Mouse (Mus musculus) G1E (cell line): ENCODE data around the gene Brsk2.

Experiments
- CTCF ChIP-seq: IDR thresholded peaks from 2 replicates; pipeline ENCODE4 v1.5.1; 2012; ENCODE audit warnings: low read depth, low read length, inconsistent platforms, mixed read lengths
- GATA1 ChIP-seq: IDR thresholded peaks from 2 replicates; pipeline ENCODE4 v1.6.1; 2012; ENCODE audit warnings: borderline replicate concordance, low read length, inconsistent platforms, mixed read lengths
- GATA2 ChIP-seq: IDR thresholded peaks from 2 replicates; pipeline ENCODE4 v1.6.1; 2012; ENCODE audit warnings: low read depth, low read length, inconsistent platforms, borderline replicate concordance
- TAL1 ChIP-seq: conservative IDR thresholded peaks from 2 replicates; pipeline ENCODE4 v1.6.1; 2012; ENCODE audit warnings: low read depth, low read length, inconsistent platforms, mixed read lengths

DNA sequence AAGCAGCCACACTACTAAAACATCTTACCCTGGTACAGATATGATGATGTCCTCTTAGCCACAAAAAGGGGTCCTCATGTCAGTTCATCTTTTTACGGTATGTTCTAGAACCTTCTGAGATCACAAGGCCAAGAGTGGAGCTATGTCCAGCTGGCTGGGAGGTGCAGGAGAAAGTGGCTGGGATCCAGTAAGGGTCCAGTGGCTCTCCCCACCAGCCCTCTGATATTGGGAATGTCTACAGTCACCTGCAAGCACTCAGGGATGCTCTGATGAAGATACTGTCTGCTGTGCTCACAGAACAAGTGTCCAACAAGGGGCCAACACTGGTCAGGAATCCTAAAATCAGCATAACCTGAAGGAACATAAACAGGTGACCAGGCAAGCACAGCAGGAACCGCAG lies 31.1 kb upstream of the Brsk2 start, which contains the start of gene Tollip:
- TF ChIP-seq TAL1 (no peak), CTCF (no peak), GATA1 (no peak), GATA2 (no peak)
